Mouse (Mus musculus): ENCODE measurements around the gene Tbp. TPM values are rescaled to one million over a fixed set of nuclear protein-coding genes. Genes with fewer than 3 reads are reported as not detected.

The Tbp gene
- polyA plus RNA-seq, 1 experiment from 2014 or later: 19.0 TPM

DNA sequence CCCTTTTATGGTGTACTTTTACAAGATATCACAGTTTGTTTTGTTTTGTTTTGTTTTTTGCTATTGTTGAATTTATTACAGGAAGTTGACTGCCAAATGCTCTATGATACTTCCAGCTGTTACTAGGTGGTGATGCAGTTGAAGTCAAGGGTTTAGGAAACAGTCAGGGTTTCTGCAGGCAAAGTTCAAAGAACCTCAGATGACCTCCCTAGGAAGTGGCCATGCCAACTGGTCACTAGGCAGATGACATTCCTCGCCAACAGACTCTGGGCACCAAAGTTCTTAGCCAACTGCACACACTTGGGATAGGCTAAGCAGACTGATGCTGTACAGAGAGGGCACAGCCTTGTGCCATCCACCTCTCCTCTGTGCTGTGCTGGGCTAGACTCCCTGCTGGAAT is 75.4 kb downstream of the Tbp start:
- H3K4me3 ChIP-seq (ENCODE audit: low read depth, low read length): no peak overlapping the region
- TF ChIP-seq CTCF (IDR thresholded peaks at IDR 0.05; ENCODE audit: low read depth): no peak
- no peak for TF ChIP-seq EP300 (optimal IDR thresholded peaks at IDR 0.05)
- no peaks in the 10 kb centered on the region for H3K4me1 ChIP-seq (replicated peaks; ENCODE audit: control insufficient read depth, insufficient read depth)
- no peak overlapping the region for H3K27ac ChIP-seq (replicated peaks)
- ATAC-seq (ENCODE audit: low FRiP score, low TSS enrichment): no peak
- DNase-seq (ENCODE audit: low spot score): no peak
- no peak overlapping the region for H3K9ac ChIP-seq (ENCODE audit: low read length)
- H3K9me3 ChIP-seq (ENCODE audit: control insufficient read depth, low read length): no peaks in the 10 kb centered on the region
- no peaks in the 10 kb centered on the region for H3K27me3 ChIP-seq (ENCODE audit: control insufficient read depth, insufficient read depth, low read length)
- no peaks in the 10 kb centered on the region for H3K36me3 ChIP-seq (ENCODE audit: control insufficient read depth, insufficient read depth, low read length)
- 63% methylated on average over 1 of the region's 1 CpGs for WGBS
- H3K4me2 ChIP-seq (replicated peaks; ENCODE audit: low read depth): no peak overlapping the region

DNA sequence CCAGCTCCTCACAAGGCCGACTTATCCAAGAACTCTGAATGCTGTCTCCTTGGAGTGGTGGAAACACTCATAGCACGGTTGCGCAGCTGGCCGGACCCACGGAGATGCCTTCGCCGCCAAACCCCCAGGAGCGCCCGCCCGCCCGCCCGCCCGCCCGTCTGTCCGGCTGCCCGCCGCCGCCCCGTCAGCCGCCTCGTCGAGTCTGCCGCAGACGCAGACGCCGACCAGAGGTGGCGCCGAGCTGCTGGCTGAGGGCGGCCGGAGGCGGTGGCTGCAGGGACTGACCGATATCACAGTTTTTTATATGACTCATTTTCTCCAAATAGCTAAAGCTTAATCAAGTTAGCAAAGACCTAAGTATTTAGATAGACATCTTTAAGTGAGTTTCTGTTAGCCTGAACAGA is 77.6 kb downstream of the Tbp start:
- Histone ChIP-seq H3K4me1 (replicated peaks; ENCODE audit: control insufficient read depth, insufficient read depth) (no peaks in the 10 kb centered on the region), H3K27ac (replicated peaks) (no peak overlapping the region), H3K4me3 (ENCODE audit: low read depth, low read length) (peak overlapping the region; percentile 20; the same call in 1 of the 2 replicates), H3K9me3 (ENCODE audit: control insufficient read depth, low read length) (no peaks in the 10 kb centered on the region), H3K4me2 (replicated peaks; ENCODE audit: low read depth) (peak overlapping the region; percentile 51), H3K9ac (ENCODE audit: low read length) (no peak overlapping the region), H3K36me3 (ENCODE audit: control insufficient read depth, insufficient read depth, low read length) (no peaks in the 10 kb centered on the region), H3K27me3 (ENCODE audit: control insufficient read depth, insufficient read depth, low read length) (no peaks in the 10 kb centered on the region)
- ATAC-seq (ENCODE audit: low FRiP score, low TSS enrichment): peak; percentile 79
- WGBS: 1% methylated on average over 31 of the region's 32 CpGs
- TF ChIP-seq EP300 (optimal IDR thresholded peaks at IDR 0.05) (no peak), CTCF (IDR thresholded peaks at IDR 0.05; ENCODE audit: low read depth) (peak; percentile 55)
- DNase-seq (ENCODE audit: low spot score): peak; percentile 77

Other genes with a start within 250 kb of the Tbp start
- gene Dll1, start 123.0 kb upstream of the Tbp start, polyA plus RNA-seq (2015; fragmentation: Nextera tagmentation; extraction: Ambion mirVana): 3.5 and 4.4 TPM in 2 replicates
- gene Fam120b, start 103.7 kb upstream of the Tbp start, polyA plus RNA-seq (2015; fragmentation: Nextera tagmentation; extraction: Ambion mirVana): 10.0 and 12.1 TPM in 2 replicates
- gene Psmb1, start 137 bp upstream of the Tbp start, polyA plus RNA-seq (2015; fragmentation: Nextera tagmentation; extraction: Ambion mirVana): 221 and 222 TPM in 2 replicates
- gene Pdcd2, start 27.4 kb downstream of the Tbp start, polyA plus RNA-seq (2015; fragmentation: Nextera tagmentation; extraction: Ambion mirVana): 36.3 and 36.8 TPM in 2 replicates
- gene Prdm9, start 64.5 kb downstream of the Tbp start, polyA plus RNA-seq (2015; fragmentation: Nextera tagmentation; extraction: Ambion mirVana): 1.6 and 2.2 TPM in 2 replicates
- gene Chd1, start 205.1 kb downstream of the Tbp start, polyA plus RNA-seq (2015; fragmentation: Nextera tagmentation; extraction: Ambion mirVana): 13.0 and 13.4 TPM in 2 replicates

Measured in stomach, postnatal 0 days (tissue).